Mouse (Mus musculus): ENCODE measurements around the gene Wdr86. TPM values are rescaled to one million over a fixed set of nuclear protein-coding genes. Genes with fewer than 3 reads are reported as not detected.

Gene Wdr86
- polyA plus RNA-seq, 1 experiment from 2014 or later: 5.8 TPM

GRCm38 (mm10) chr5:24750321-24751304 lies 20.1 kb upstream of the Wdr86 start:
- Histone ChIP-seq H3K9ac (peak overlapping the region; percentile 83), H3K27me3 (no peaks in the 10 kb centered on the region), H3K9me3 (no peaks in the 10 kb centered on the region), H3K4me2 (peak overlapping the region; percentile 87), H3K4me3 (peak overlapping the region; percentile 58), H3K4me1 (replicated peaks) (peaks cover 36% of the 10 kb centered on the region), H3K36me3 (no peaks in the 10 kb centered on the region), H3K27ac (replicated peaks) (peak overlapping the region; percentile 85)
- 2% methylated on average over 57 of the region's 59 CpGs for WGBS
- peak; percentile 86 for ATAC-seq (ENCODE audit: low read depth)

GRCm38 (mm10) chr5:24749731-24750130 lies 19.2 kb upstream of the Wdr86 start:
- ATAC-seq (ENCODE audit: low read depth): peak; percentile 14; the same call in 1 of the 2 replicates
- Histone ChIP-seq H3K9me3 (no peaks in the 10 kb centered on the region), H3K27me3 (no peaks in the 10 kb centered on the region), H3K9ac (peak overlapping the region; percentile 83), H3K4me1 (replicated peaks) (peaks cover 36% of the 10 kb centered on the region), H3K4me3 (peak overlapping the region; percentile 58), H3K27ac (replicated peaks) (peak overlapping the region; percentile 85), H3K4me2 (peak overlapping the region; percentile 87), H3K36me3 (no peaks in the 10 kb centered on the region)
- WGBS: 43% methylated on average over 5 of the region's 5 CpGs

- H3K4me1 ChIP-seq (replicated peaks): peaks cover 36% of the 10 kb centered on the region
- no peak overlapping the region for H3K27ac ChIP-seq (replicated peaks)
- H3K9ac ChIP-seq: no peak overlapping the region
- ATAC-seq (ENCODE audit: low read depth): no peak
- H3K9me3 ChIP-seq: no peaks in the 10 kb centered on the region
- no peak overlapping the region for H3K4me3 ChIP-seq
- no peaks in the 10 kb centered on the region for H3K27me3 ChIP-seq
- H3K4me2 ChIP-seq: no peak overlapping the region
- 10% methylated on average over 6 of the region's 6 CpGs for whole genome bisulfite sequencing
- no peaks in the 10 kb centered on the region for H3K36me3 ChIP-seq
Observed at GRCm38 (mm10) chr5:24747533-24747932, 17.0 kb upstream of the Wdr86 start.

- Histone ChIP-seq H3K9me3 (no peaks in the 10 kb centered on the region), H3K36me3 (no peaks in the 10 kb centered on the region), H3K27ac (replicated peaks) (no peak overlapping the region), H3K9ac (no peak overlapping the region), H3K4me3 (no peak overlapping the region), H3K27me3 (no peaks in the 10 kb centered on the region), H3K4me1 (replicated peaks) (peaks cover 10% of the 10 kb centered on the region), H3K4me2 (no peak overlapping the region)
- ATAC-seq (ENCODE audit: low read depth): no peak
- 92% methylated on average over 10 of the region's 10 CpGs for WGBS
Observed at GRCm38 (mm10) chr5:24743956-24744355, 13.4 kb upstream of the Wdr86 start.

GRCm38 (mm10) chr5:24741172-24741885 lies 10.8 kb upstream of the Wdr86 start:
- H3K27ac ChIP-seq (replicated peaks): peak overlapping the region; percentile 28; the same call in 1 of the 2 replicates
- no peak overlapping the region for H3K4me3 ChIP-seq
- H3K9me3 ChIP-seq: no peaks in the 10 kb centered on the region
- WGBS: 78% methylated on average over 15 of the region's 15 CpGs
- no peaks in the 10 kb centered on the region for H3K4me1 ChIP-seq (replicated peaks)
- no peak overlapping the region for H3K4me2 ChIP-seq
- no peak for ATAC-seq (ENCODE audit: low read depth)
- H3K27me3 ChIP-seq: no peaks in the 10 kb centered on the region
- H3K36me3 ChIP-seq: no peaks in the 10 kb centered on the region
- 0 out of 2 replicates have a peak overlapping the region, but pooled peaks have one; percentile 17 for H3K9ac ChIP-seq

GRCm38 (mm10) chr5:24739141-24739753 lies 8.7 kb upstream of the Wdr86 start:
- Histone ChIP-seq H3K4me3 (no peak overlapping the region), H3K9me3 (no peaks in the 10 kb centered on the region), H3K27ac (replicated peaks) (no peak overlapping the region), H3K4me2 (no peak overlapping the region), H3K27me3 (no peaks in the 10 kb centered on the region), H3K9ac (no peak overlapping the region), H3K36me3 (no peaks in the 10 kb centered on the region), H3K4me1 (replicated peaks) (no peaks in the 10 kb centered on the region)
- ATAC-seq (ENCODE audit: low read depth): no peak
- 69% methylated on average over 15 of the region's 15 CpGs for WGBS

GRCm38 (mm10) chr5:24738517-24738916 lies 8.0 kb upstream of the Wdr86 start:
- 94% methylated on average over 1 of the region's 1 CpGs for WGBS
- Histone ChIP-seq H3K27me3 (no peaks in the 10 kb centered on the region), H3K9me3 (no peaks in the 10 kb centered on the region), H3K4me1 (replicated peaks) (peaks cover 4% of the 10 kb centered on the region), H3K4me3 (no peak overlapping the region), H3K27ac (replicated peaks) (no peak overlapping the region), H3K4me2 (no peak overlapping the region), H3K36me3 (no peaks in the 10 kb centered on the region), H3K9ac (no peak overlapping the region)
- ATAC-seq (ENCODE audit: low read depth): no peak

- 90% methylated on average over 10 of the region's 10 CpGs for WGBS
- ATAC-seq (ENCODE audit: low read depth): no peak
- no peak overlapping the region for H3K4me3 ChIP-seq
Observed at GRCm38 (mm10) chr5:24737595-24737994, 7.1 kb upstream of the Wdr86 start.

GRCm38 (mm10) chr5:24733771-24734426 lies 3.4 kb upstream of the Wdr86 start:
- Histone ChIP-seq H3K4me3 (no peak overlapping the region), H3K4me2 (no peak overlapping the region), H3K36me3 (no peaks in the 10 kb centered on the region), H3K27me3 (peaks cover 33% of the 10 kb centered on the region), H3K9me3 (no peaks in the 10 kb centered on the region), H3K27ac (replicated peaks) (no peak overlapping the region), H3K4me1 (replicated peaks) (peaks cover 39% of the 10 kb centered on the region), H3K9ac (no peak overlapping the region)
- ATAC-seq (ENCODE audit: low read depth): no peak
- 66% methylated on average over 7 of the region's 7 CpGs for WGBS

More at GRCm38 (mm10) chr5:24737595-24737994, 7.1 kb upstream of the Wdr86 start:
- H3K27me3 ChIP-seq: no peaks in the 10 kb centered on the region
- H3K36me3 ChIP-seq: no peaks in the 10 kb centered on the region
- H3K27ac ChIP-seq (replicated peaks): no peak overlapping the region
- no peak overlapping the region for H3K9ac ChIP-seq
- peaks cover 13% of the 10 kb centered on the region for H3K4me1 ChIP-seq (replicated peaks)
- no peak overlapping the region for H3K4me2 ChIP-seq
- H3K9me3 ChIP-seq: no peaks in the 10 kb centered on the region

- Histone ChIP-seq H3K4me3 (no peak overlapping the region), H3K9ac (no peak overlapping the region), H3K4me1 (replicated peaks) (peaks cover 39% of the 10 kb centered on the region), H3K9me3 (no peaks in the 10 kb centered on the region), H3K27me3 (peaks cover 40% of the 10 kb centered on the region), H3K27ac (replicated peaks) (no peak overlapping the region), H3K4me2 (no peak overlapping the region), H3K36me3 (no peaks in the 10 kb centered on the region)
- WGBS: 6% methylated on average over 8 of the region's 8 CpGs
- ATAC-seq (ENCODE audit: low read depth): no peak
Observed at GRCm38 (mm10) chr5:24733134-24733533, 2.6 kb upstream of the Wdr86 start.

GRCm38 (mm10) chr5:24730986-24731385 lies 459 bp upstream of the Wdr86 start:
- H3K4me3 ChIP-seq: peak overlapping the region; percentile 41
- peaks cover 39% of the 10 kb centered on the region for H3K4me1 ChIP-seq (replicated peaks)
- peak overlapping the region; percentile 66 for H3K9ac ChIP-seq
- no peak overlapping the region for H3K27ac ChIP-seq (replicated peaks)
- no peaks in the 10 kb centered on the region for H3K36me3 ChIP-seq
- peaks cover 44% of the 10 kb centered on the region for H3K27me3 ChIP-seq
- no peaks in the 10 kb centered on the region for H3K9me3 ChIP-seq
- 3% methylated on average over 15 of the region's 15 CpGs for WGBS
- H3K4me2 ChIP-seq: peak overlapping the region; percentile 62
- no peak for ATAC-seq (ENCODE audit: low read depth)
